Mouse (Mus musculus): Measurements from ENCODE around the gene Tbc1d2b. TPM values are rescaled to one million over a fixed set of nuclear protein-coding genes. Genes with fewer than 3 reads are reported as not detected.

The Tbc1d2b gene
- polyA plus RNA-seq, 2 experiments, result 20.0 to 25.5 TPM

DNA sequence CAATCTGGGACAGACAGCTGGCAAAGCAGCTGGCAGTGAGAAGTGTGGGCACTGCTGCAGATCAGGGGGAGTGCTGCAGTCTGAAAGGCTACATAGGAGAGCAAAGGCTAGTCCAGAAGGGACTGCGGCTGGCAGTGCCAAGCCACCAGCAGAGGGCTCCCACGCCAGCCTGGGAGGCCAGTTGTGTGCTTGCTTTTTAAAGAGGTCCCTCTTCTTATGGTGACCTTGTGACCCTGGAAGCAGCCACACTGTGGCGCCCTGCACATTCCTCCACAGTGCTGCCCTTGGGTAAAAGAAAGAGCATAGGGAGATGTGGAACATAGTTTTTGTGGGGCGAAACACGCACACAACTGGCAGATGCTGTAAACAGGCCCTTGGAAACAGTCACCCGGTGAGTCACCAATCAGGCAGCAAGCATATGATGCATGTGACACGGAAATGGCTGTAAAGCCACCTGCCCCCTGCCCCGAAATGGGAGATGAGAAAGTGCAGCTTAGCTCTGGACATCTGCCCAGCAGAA is 66.1 kb downstream of the Tbc1d2b start:
- no peaks in the 10 kb centered on the region for H3K9me3 ChIP-seq (ENCODE audit: control insufficient read depth, low read length)

DNA sequence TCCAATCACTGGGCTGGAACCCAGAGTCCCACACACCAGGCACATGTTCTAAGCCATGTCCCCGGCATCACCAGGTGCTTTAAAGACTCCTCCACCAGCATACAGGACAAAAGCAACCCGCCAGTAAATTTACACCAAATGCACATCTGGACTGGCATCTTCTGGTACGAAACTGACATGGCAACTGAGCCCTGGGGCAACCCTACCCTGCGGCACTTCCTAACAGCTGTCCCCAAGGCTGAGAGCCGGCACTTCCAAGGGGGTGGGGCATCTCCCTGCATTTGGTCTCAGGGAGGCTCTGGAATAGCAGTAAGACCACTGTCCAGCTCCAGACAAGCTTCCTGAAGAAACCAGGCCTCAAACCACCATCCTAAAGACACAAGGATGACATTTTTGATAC is 67.4 kb downstream of the Tbc1d2b start:
- no peak overlapping the region for H3K9ac ChIP-seq (ENCODE audit: low read depth, low read length, severe bottlenecking)
- no peak overlapping the region for H3K4me3 ChIP-seq (replicated peaks; ENCODE audit: low read length)
- H3K9me3 ChIP-seq (ENCODE audit: control insufficient read depth, low read length), result no peaks in the 10 kb centered on the region
- 60% methylated on average over 5 of the region's 5 CpGs for WGBS
- no peaks in the 10 kb centered on the region for H3K4me1 ChIP-seq (ENCODE audit: control insufficient read depth, insufficient read depth, low read length)
- ATAC-seq (ENCODE audit: low FRiP score, low read depth) (no peak), DNase-seq (ENCODE audit: low spot score) (no peak)
- no peak overlapping the region for H3K4me2 ChIP-seq (replicated peaks; ENCODE audit: low read depth, low read length, severe bottlenecking)
- no peak overlapping the region for H3K27ac ChIP-seq (replicated peaks; ENCODE audit: low read depth, low read length)
- no peaks in the 10 kb centered on the region for H3K27me3 ChIP-seq (ENCODE audit: control insufficient read depth, insufficient read depth, low read length)
- H3K36me3 ChIP-seq (ENCODE audit: control insufficient read depth, insufficient read depth, low read length), result peaks cover 46% of the 10 kb centered on the region
- TF ChIP-seq POLR2A (IDR thresholded peaks at IDR 0.05; ENCODE audit: borderline replicate concordance, extremely low read depth, insufficient read depth, insufficient read length), result no peak

More for the DNA sequence above, 66.1 kb downstream of the Tbc1d2b start:
- H3K27ac ChIP-seq (replicated peaks; ENCODE audit: low read depth, low read length), result no peak overlapping the region
- TF ChIP-seq POLR2A (IDR thresholded peaks at IDR 0.05; ENCODE audit: borderline replicate concordance, extremely low read depth, insufficient read depth, insufficient read length), result no peak
- DNase-seq (ENCODE audit: low spot score) (no peak), ATAC-seq (ENCODE audit: low FRiP score, low read depth) (no peak)
- H3K9ac ChIP-seq (ENCODE audit: low read depth, low read length, severe bottlenecking), result no peak overlapping the region
- no peaks in the 10 kb centered on the region for H3K4me1 ChIP-seq (ENCODE audit: control insufficient read depth, insufficient read depth, low read length)
- H3K27me3 ChIP-seq (ENCODE audit: control insufficient read depth, insufficient read depth, low read length), result no peaks in the 10 kb centered on the region
- no peak overlapping the region for H3K4me3 ChIP-seq (replicated peaks; ENCODE audit: low read length)
- no peak overlapping the region for H3K4me2 ChIP-seq (replicated peaks; ENCODE audit: low read depth, low read length, severe bottlenecking)
- WGBS, result 58% methylated on average over 8 of the region's 8 CpGs
- peaks cover 47% of the 10 kb centered on the region for H3K36me3 ChIP-seq (ENCODE audit: control insufficient read depth, insufficient read depth, low read length)

DNA sequence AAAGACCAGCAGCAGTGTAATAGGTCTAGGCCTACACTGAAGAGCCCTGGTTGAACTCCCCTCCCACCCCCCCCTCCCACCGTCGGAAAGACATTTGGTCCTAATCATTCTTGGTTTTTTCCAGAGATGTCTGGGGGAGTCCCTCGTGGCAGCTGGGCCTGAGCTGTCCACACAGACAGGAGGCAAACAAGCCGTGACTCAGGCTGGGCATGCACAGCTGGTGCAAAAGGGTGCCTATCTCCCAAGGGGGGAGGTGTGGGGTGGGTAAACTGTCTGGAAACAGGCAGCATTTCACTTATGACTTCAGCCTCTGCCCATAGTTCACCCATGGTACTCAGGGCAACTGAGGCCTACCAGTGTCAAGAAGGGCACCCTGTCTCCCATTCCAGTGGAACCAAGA is 69.1 kb downstream of the Tbc1d2b start:
- ATAC-seq (ENCODE audit: low FRiP score, low read depth) (no peak), DNase-seq (ENCODE audit: low spot score) (no peak)
- TF ChIP-seq POLR2A (IDR thresholded peaks at IDR 0.05; ENCODE audit: borderline replicate concordance, extremely low read depth, insufficient read depth, insufficient read length), result no peak
- Histone ChIP-seq H3K4me1 (ENCODE audit: control insufficient read depth, insufficient read depth, low read length) (no peaks in the 10 kb centered on the region), H3K4me3 (replicated peaks; ENCODE audit: low read length) (no peak overlapping the region), H3K4me2 (replicated peaks; ENCODE audit: low read depth, low read length, severe bottlenecking) (no peak overlapping the region), H3K9me3 (ENCODE audit: control insufficient read depth, low read length) (no peaks in the 10 kb centered on the region), H3K27ac (replicated peaks; ENCODE audit: low read depth, low read length) (no peak overlapping the region), H3K9ac (ENCODE audit: low read depth, low read length, severe bottlenecking) (no peak overlapping the region), H3K36me3 (ENCODE audit: control insufficient read depth, insufficient read depth, low read length) (peaks cover 44% of the 10 kb centered on the region), H3K27me3 (ENCODE audit: control insufficient read depth, insufficient read depth, low read length) (no peaks in the 10 kb centered on the region)
- 37% methylated on average over 4 of the region's 4 CpGs for WGBS

DNA sequence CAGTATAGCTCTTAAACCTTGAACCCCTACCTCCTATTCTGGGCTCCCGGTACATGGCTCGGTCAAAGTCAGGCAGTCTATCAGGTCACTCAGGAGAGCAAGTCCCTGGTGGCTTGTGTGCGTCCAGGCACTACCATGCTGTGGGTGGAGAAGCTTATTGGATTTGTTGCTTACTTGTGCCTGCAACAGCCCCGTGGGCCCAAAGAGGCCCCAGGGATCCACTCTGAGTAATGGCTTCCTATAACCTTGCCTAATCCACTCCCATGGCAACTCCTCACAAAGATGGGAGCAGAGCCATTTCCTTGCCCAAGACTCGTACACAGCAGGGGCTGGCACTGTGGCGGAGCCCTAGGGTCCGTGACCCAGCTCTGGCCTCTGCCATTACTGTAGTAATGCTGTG is 69.5 kb downstream of the Tbc1d2b start:
- H3K4me1 ChIP-seq (ENCODE audit: control insufficient read depth, insufficient read depth, low read length), result no peaks in the 10 kb centered on the region

DNA sequence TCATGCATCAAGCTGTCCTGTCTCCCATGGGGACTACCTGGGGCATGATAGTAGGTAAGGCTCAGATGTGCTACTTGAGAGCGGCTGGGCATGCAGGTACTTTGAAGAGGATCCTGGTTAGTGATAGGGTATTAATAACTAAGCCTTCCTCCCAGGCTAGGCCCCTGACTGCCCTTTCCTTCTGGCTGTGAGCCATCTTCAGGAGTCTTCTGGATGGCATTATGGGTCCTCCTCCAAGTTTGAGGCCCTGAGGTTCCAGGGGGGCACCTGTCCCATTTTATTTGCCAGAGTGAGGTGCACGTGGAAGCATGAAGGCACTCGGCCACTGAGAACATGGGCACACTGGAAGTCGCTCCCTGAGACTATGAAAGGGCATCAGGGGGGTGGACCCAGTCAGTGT is 70.1 kb downstream of the Tbc1d2b start:
- H3K9ac ChIP-seq (ENCODE audit: low read depth, low read length, severe bottlenecking), result no peak overlapping the region
- DNase-seq (ENCODE audit: low spot score) (no peak), ATAC-seq (ENCODE audit: low FRiP score, low read depth) (no peak)
- peaks cover 48% of the 10 kb centered on the region for H3K36me3 ChIP-seq (ENCODE audit: control insufficient read depth, insufficient read depth, low read length)
- H3K27me3 ChIP-seq (ENCODE audit: control insufficient read depth, insufficient read depth, low read length), result no peaks in the 10 kb centered on the region
- no peak overlapping the region for H3K4me3 ChIP-seq (replicated peaks; ENCODE audit: low read length)
- H3K4me2 ChIP-seq (replicated peaks; ENCODE audit: low read depth, low read length, severe bottlenecking), result no peak overlapping the region
- no peak overlapping the region for H3K27ac ChIP-seq (replicated peaks; ENCODE audit: low read depth, low read length)
- no peaks in the 10 kb centered on the region for H3K4me1 ChIP-seq (ENCODE audit: control insufficient read depth, insufficient read depth, low read length)
- no peak for TF ChIP-seq POLR2A (IDR thresholded peaks at IDR 0.05; ENCODE audit: borderline replicate concordance, extremely low read depth, insufficient read depth, insufficient read length)
- 88% methylated on average over 4 of the region's 4 CpGs for WGBS
- H3K9me3 ChIP-seq (ENCODE audit: control insufficient read depth, low read length), result no peaks in the 10 kb centered on the region

More for the DNA sequence above, 69.5 kb downstream of the Tbc1d2b start:
- Histone ChIP-seq H3K27me3 (ENCODE audit: control insufficient read depth, insufficient read depth, low read length) (no peaks in the 10 kb centered on the region), H3K4me2 (replicated peaks; ENCODE audit: low read depth, low read length, severe bottlenecking) (no peak overlapping the region), H3K27ac (replicated peaks; ENCODE audit: low read depth, low read length) (no peak overlapping the region), H3K9ac (ENCODE audit: low read depth, low read length, severe bottlenecking) (no peak overlapping the region), H3K9me3 (ENCODE audit: control insufficient read depth, low read length) (no peaks in the 10 kb centered on the region), H3K36me3 (ENCODE audit: control insufficient read depth, insufficient read depth, low read length) (peaks cover 45% of the 10 kb centered on the region), H3K4me3 (replicated peaks; ENCODE audit: low read length) (no peak overlapping the region)
- ATAC-seq (ENCODE audit: low FRiP score, low read depth) (no peak), DNase-seq (ENCODE audit: low spot score) (no peak)
- WGBS, result 81% methylated on average over 7 of the region's 7 CpGs
- no peak for TF ChIP-seq POLR2A (IDR thresholded peaks at IDR 0.05; ENCODE audit: borderline replicate concordance, extremely low read depth, insufficient read depth, insufficient read length)

DNA sequence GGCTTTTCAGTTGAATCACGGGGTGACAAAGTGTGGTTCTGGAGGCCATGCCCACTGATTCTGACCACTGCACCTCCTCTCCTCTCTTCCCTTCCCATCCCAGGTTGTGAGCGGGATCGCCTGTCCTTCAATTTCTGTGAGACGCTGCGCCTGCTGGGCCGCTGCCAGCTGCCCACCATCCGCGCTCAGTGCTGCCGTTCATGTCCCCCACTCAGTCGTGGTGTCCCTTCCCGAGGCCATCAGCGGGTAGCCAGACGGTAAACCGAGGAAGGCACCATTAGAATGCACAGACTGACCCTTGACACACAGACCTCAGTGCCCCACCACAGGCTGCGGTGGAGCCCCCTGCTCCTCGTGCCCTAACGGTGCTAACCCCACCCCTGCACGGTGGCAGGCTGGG is 71.0 kb downstream of the Tbc1d2b start:
- no peak overlapping the region for H3K9ac ChIP-seq (ENCODE audit: low read depth, low read length, severe bottlenecking)
- H3K4me1 ChIP-seq (ENCODE audit: control insufficient read depth, insufficient read depth, low read length), result no peaks in the 10 kb centered on the region
- H3K27ac ChIP-seq (replicated peaks; ENCODE audit: low read depth, low read length), result no peak overlapping the region
- WGBS, result 93% methylated on average over 17 of the region's 18 CpGs
- DNase-seq (ENCODE audit: low spot score) (no peak), ATAC-seq (ENCODE audit: low FRiP score, low read depth) (no peak)
- no peaks in the 10 kb centered on the region for H3K9me3 ChIP-seq (ENCODE audit: control insufficient read depth, low read length)
- no peak overlapping the region for H3K4me3 ChIP-seq (replicated peaks; ENCODE audit: low read length)
- TF ChIP-seq POLR2A (IDR thresholded peaks at IDR 0.05; ENCODE audit: borderline replicate concordance, extremely low read depth, insufficient read depth, insufficient read length), result no peak
- no peaks in the 10 kb centered on the region for H3K27me3 ChIP-seq (ENCODE audit: control insufficient read depth, insufficient read depth, low read length)
- H3K36me3 ChIP-seq (ENCODE audit: control insufficient read depth, insufficient read depth, low read length), result peaks cover 46% of the 10 kb centered on the region
- H3K4me2 ChIP-seq (replicated peaks; ENCODE audit: low read depth, low read length, severe bottlenecking), result no peak overlapping the region

Data from limb, embryonic 14.5 days (tissue).